Mouse (Mus musculus) kidney, adult 2 months (tissue): ENCODE measurements around the gene Trp53bp1. TPM values are rescaled to one million over a fixed set of nuclear protein-coding genes. Genes with fewer than 3 reads are reported as not detected.

Experiments
- DNase-seq: peaks from one replicate; pipeline ENCODE4 v3.0.0; 2021
- H3K27ac ChIP-seq: fragments of 200-500 bp; 2 replicates; pipeline ENCODE4 v1.5.1; 2012; ENCODE audit warnings: low read depth, low read length, control low read depth, inconsistent platforms; ENCODE audit not compliant: insufficient read depth
- H3K27me3 ChIP-seq: fragments of 200-500 bp; replicated peaks from 2 replicates; pipeline ENCODE4 v1.6.1; 2012; ENCODE audit warnings: mild to moderate bottlenecking, moderate library complexity, low read length, inconsistent platforms; ENCODE audit not compliant: control insufficient read depth, insufficient read depth
- H3K36me3 ChIP-seq: fragments of 200-500 bp; 2 replicates; pipeline ENCODE4 v1.6.1; 2012; ENCODE audit warnings: mild to moderate bottlenecking, moderate library complexity, low read length, inconsistent platforms; ENCODE audit not compliant: control insufficient read depth, insufficient read depth
- H3K4me1 ChIP-seq: fragments of 200-500 bp; 2 replicates; pipeline ENCODE4 v1.6.1; 2011; ENCODE audit warnings: low read length; ENCODE audit not compliant: control insufficient read depth, insufficient read depth
- H3K4me3 ChIP-seq: fragments of 200-500 bp; 2 replicates; pipeline ENCODE4 v1.5.1; 2011; ENCODE audit warnings: mild to moderate bottlenecking, low read depth, low read length, control low read depth; ENCODE audit not compliant: insufficient read depth
- CTCF ChIP-seq: fragments of 200-500 bp; conservative IDR thresholded peaks from 2 replicates; pipeline ENCODE4 v1.5.1; 2011; ENCODE audit warnings: low read depth, mild to moderate bottlenecking, control low read depth, low read length, moderate library complexity, mixed read lengths; ENCODE audit not compliant: insufficient read depth, insufficient read length
- POLR2A ChIP-seq: fragments of 200-500 bp; IDR thresholded peaks from one replicate; pipeline ENCODE4 v1.6.1; 2011; ENCODE audit warnings: low read depth, low read length, control low read depth
- WGBS: fragments of 180-500 bp; shearing (Covaris S2); methylation state at CpG from one replicate; pipeline ENCODE4 v1.1.7; 2018; 5-methylcytosine and 5-hydroxymethylcytosine counted together
- polyA plus RNA-seq: library from polyadenylated mRNA; depleted of rRNA; stranded (reverse); fragments of >200 nt; gene quantifications from 2 replicates; pipeline ENCODE4 v1.2.3, GENCODE M21; 2012

The Trp53bp1 gene
- polyA plus RNA-seq, 1 experiment: 16.3 TPM

DNA sequence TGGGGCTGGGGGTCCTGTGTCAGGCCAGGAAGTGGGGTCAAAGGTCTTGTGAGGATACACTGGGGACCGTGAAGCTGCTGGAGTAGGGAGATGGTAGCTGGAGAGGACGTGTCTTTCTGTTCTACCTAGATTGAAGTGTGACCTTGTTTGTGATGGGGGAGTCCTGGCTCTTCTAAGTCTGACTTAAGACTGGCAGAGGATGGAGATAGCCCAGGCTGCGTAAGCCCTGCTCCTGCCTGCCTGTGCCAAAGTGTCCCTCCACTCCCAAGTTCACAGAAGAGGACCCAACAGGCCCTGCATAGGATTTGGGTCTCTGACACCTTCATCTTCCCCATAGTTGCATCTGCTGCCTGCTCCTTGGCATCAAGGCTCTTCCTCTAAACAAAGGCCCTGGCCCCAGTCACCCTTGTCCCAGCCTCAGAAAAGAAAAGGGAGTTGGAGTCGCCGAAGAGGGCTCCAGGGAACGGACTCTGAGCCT lies 25.6 kb upstream of the Trp53bp1 start:
- Histone ChIP-seq H3K36me3 (no peaks in the 10 kb centered on the region), H3K27me3 (no peaks in the 10 kb centered on the region), H3K4me1 (peaks cover 2% of the 10 kb centered on the region; the same call in 1 of the 2 replicates), H3K27ac (no peak overlapping the region), H3K4me3 (no peak overlapping the region)
- WGBS: 28% methylated on average over 6 of the region's 6 CpGs
- no peak for DNase-seq
- TF ChIP-seq CTCF: no peak
- no peak for TF ChIP-seq POLR2A

DNA sequence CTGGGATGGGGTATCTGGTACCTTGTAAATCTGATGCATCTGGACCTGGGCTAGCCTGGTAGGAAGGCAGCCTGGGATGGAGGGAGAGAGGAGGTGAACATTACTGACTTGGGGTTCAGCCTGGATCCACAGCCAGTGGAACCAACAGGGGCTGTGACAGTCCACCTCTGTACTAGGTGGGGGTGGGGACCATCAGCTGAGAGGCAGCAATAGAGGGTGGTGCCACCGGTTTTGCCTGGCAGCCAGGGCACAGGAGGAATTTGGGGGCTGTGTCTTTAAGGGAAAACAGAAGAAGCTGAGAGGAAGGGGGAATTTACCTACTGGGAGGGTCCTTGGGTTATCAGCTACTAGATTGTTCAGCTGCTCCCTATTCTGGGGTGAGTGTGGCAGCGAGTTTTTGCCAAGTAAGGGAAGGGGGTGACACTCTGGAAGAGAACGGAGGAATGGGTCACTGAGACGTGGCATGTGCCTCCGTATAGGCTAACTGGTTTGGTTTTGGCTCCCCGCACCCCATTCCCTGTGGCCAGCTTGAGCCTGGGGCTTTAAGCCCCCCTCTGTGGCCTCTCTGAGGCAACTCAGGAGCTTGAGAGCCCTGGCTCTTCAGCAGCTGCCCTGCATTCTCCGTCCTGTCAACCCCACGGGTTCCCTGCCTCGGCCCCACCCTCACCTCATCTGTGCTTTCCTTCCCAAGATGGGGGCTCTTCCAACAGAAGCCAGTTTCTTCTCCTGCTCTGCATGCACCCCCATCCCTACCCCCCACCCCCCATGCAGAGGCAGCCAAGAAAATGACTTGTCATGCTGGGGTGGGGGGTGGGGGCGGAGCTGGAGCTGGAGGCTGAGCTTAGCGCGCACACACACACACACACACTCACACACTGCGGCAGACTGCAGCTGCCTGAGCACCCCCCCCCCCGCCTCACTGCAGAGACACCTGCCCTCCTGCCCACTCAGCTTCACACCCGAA lies 24.7 kb upstream of the Trp53bp1 start:
- DNase-seq: no peak
- TF ChIP-seq POLR2A (no peak), CTCF (no peak)
- H3K36me3 ChIP-seq: no peaks in the 10 kb centered on the region
- peak overlapping the region; percentile 45 for H3K4me3 ChIP-seq
- no peaks in the 10 kb centered on the region for H3K27me3 ChIP-seq
- WGBS: 20% methylated on average over 15 of the region's 15 CpGs
- H3K4me1 ChIP-seq: peaks cover 2% of the 10 kb centered on the region; the same call in 1 of the 2 replicates
- H3K27ac ChIP-seq: no peak overlapping the region

DNA sequence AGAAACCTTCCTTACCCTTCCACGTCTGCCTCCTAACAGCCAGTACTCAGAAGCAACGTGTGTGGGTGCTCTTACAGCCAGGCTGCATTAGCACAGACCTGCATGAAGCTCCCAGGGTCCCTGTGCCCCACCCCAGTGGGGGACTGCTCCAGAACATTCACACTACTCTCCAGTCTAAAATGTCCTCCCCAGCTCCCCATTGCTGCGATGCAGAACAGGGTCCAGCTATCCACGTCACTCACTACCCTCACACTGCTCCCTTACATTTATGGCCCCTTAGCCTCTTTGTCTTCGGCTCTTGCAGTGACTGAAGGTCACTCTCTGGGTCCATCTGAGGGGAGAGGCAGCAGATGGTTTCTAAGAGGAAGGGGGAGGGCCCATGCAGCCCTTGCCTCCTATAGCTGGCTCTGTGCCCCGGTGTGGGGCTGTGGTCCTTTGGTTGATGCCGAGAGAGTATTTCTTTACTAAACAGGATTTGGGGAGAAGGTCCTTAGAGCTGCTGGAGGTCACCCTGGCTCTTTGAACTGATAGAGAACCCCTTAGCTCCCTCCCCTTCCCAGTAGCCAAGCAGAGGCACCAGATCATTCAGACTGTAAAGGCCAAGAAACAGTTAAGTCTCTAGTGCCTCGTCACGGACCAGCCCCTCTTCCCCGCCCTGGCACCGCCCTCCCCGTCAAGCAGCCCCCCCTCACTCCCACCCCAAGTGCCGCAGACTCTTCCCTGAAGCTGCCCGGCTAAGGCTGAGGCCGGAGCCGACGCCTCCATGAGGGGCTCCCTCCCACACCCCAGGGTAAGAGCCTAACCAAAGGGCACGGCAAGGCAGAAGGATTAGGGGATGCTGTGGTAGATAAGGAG lies 23.8 kb upstream of the Trp53bp1 start:
- WGBS: 12% methylated on average over 18 of the region's 18 CpGs
- peaks cover 2% of the 10 kb centered on the region; the same call in 1 of the 2 replicates for H3K4me1 ChIP-seq
- no peak for TF ChIP-seq CTCF
- TF ChIP-seq POLR2A: no peak
- H3K27ac ChIP-seq: no peak overlapping the region
- H3K36me3 ChIP-seq: no peaks in the 10 kb centered on the region
- DNase-seq: no peak
- H3K27me3 ChIP-seq: no peaks in the 10 kb centered on the region
- H3K4me3 ChIP-seq: peak overlapping the region; percentile 45

DNA sequence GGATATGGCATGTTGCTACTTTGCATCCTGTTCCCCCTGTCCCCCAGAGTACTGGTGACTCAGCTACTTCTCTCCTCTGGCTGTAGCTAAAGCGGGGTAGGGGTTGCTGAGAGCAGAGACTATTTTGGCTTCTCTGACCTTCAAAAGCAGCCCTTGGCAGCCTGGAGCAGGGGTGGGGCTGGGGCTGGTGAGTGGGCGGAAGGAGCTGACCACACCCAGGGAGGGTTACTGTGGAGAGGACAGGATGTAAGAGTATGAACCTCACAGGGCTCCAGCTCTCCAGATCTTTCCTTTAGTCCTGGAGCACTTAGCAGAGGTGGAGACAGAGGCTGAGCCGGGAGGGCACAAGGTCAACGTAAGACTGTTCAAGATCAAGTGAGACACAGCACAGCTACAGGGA lies 23.0 kb upstream of the Trp53bp1 start:
- 38% methylated on average over 4 of the region's 4 CpGs for WGBS
- H3K4me1 ChIP-seq: peaks cover 5% of the 10 kb centered on the region; the same call in 1 of the 2 replicates
- peak; percentile 38 for DNase-seq
- H3K36me3 ChIP-seq: no peaks in the 10 kb centered on the region
- no peak for TF ChIP-seq POLR2A
- no peak for TF ChIP-seq CTCF
- H3K27ac ChIP-seq: no peak overlapping the region
- no peak overlapping the region; the same call in 1 of the 2 replicates for H3K4me3 ChIP-seq
- H3K27me3 ChIP-seq: no peaks in the 10 kb centered on the region

DNA sequence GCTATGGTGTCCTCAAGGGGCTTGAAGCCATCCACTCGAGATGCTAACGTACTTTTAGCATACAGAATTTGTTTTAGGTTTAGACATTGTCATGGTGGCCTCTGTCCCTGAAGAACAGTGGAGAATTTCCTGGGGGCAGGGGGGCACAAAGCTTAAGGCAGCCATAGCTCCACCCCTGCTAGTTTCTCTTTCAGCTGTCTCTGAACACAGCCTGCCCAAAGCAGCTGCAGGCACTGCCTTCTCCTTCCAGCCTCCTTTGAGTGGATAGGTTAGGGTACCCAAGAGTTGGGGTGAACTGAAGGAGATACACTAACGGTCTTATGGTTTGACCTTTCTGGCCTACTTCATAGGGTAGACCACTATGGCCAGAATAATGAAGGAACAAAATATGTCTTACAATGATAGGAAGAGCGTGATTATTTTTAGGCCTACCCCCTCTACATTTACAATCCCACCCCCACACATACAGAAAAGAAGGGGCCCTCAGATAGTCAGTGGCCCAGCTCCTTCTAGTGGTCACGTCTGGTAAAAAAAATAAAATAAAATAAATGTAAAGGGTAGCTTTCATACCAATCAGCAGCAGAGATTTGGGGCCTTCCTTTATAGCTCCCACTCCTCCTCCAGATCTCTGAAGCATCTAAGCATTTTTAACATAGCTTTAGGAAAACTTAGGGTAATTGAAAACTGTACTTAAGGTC lies 21.3 kb upstream of the Trp53bp1 start:
- peaks cover 5% of the 10 kb centered on the region; the same call in 1 of the 2 replicates for H3K4me1 ChIP-seq

DNA sequence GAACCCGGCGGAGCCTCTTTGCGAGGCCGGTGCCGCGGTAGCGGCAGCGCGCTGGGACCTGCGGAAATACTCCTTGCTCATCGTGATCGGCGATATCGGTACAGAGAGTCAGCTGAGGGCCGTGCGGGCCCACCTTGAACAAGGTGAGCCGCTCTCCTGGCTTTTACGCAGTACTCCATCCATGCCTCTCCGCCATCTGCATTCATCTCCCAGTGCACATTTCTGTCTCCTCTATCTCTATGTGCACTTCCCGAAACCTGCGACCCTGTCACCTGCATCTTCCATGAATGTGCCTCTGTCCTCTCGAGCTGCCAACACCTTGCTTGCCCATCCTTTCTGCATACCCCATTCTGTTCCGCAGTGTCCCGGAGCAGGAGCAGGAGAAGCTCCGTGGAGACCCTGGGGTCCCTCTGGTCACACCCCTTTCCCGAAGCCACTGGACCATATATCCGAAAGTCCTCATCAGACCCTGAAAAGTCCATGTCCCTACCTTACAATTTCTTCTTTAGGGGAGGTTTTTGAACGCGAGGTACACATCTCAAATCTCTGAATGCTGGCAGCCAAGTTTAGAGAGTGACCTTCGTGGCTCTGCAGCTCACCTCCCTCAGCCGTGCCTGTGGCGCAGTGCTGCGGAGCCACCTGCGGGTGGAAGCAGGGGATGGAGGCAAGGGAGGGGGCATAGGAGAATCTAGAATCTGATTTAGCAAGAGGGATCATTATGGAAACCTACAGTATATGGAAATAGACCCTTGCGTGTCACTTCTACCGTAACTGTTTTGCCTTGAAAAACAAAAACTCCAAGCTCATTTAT lies 18.7 kb upstream of the Trp53bp1 start:
- no peak overlapping the region for H3K27ac ChIP-seq
- H3K27me3 ChIP-seq: no peaks in the 10 kb centered on the region
- 7% methylated on average over 36 of the region's 36 CpGs for WGBS
- no peak for DNase-seq
- no peaks in the 10 kb centered on the region for H3K36me3 ChIP-seq
- peaks cover 5% of the 10 kb centered on the region; the same call in 1 of the 2 replicates for H3K4me1 ChIP-seq
- no peak for TF ChIP-seq CTCF
- no peak for TF ChIP-seq POLR2A
- peak overlapping the region; percentile 73 for H3K4me3 ChIP-seq

More for the DNA sequence above, 21.3 kb upstream of the Trp53bp1 start:
- H3K27me3 ChIP-seq: no peaks in the 10 kb centered on the region
- no peak for DNase-seq
- WGBS: 83% methylated on average over 5 of the region's 5 CpGs
- no peak overlapping the region for H3K4me3 ChIP-seq
- H3K36me3 ChIP-seq: no peaks in the 10 kb centered on the region
- no peak overlapping the region for H3K27ac ChIP-seq
- TF ChIP-seq CTCF (no peak), POLR2A (no peak)
